Mouse (Mus musculus): ENCODE results near the gene Adat3. TPM values are rescaled to one million over a fixed set of nuclear protein-coding genes. Genes with fewer than 3 reads are reported as not detected.

The Adat3 gene
- polyA plus RNA-seq, 1 experiment from 2014 or later: 5.8 TPM

DNA sequence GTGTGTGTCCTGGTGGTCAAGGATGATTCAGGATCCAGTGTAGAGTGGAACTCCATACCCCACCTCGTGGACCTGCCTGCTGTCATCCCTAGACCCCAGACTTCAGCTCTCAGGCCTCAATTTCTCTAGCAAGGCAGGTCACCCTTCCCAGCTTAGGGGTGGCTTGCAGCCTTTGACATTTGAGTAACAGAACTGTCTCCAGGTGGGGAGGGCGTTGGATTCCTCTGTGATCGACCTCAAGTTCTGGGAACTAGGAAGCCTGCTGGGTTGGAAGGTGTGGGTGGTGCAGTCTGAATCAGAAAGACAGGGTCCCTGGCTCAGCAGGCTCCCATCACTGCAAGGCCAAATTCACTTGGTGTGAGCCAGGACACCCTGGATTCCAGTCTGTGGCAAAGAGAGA, 27.8 kb upstream of the Adat3 start:
- WGBS: 73% methylated on average over 3 of the region's 3 CpGs
- Histone ChIP-seq H3K36me3 (replicated peaks; ENCODE audit: control insufficient read depth, insufficient read depth, low read depth, low read length) (no peaks in the 10 kb centered on the region), H3K27ac (replicated peaks; ENCODE audit: low read depth, low read length) (no peak overlapping the region), H3K9ac (replicated peaks; ENCODE audit: low read length) (no peak overlapping the region), H3K4me1 (ENCODE audit: control insufficient read depth, insufficient read depth, low read length) (peaks cover 6% of the 10 kb centered on the region), H3K4me3 (ENCODE audit: low read depth, low read length) (no peak overlapping the region), H3K4me2 (ENCODE audit: low read depth, low read length) (no peak overlapping the region), H3K9me3 (replicated peaks; ENCODE audit: control insufficient read depth, low read length) (no peaks in the 10 kb centered on the region), H3K27me3 (ENCODE audit: control insufficient read depth, insufficient read depth, low read length) (no peaks in the 10 kb centered on the region)
- no peak for DNase-seq (ENCODE audit: low spot score)
- no peak for ATAC-seq (replicated peaks; ENCODE audit: insufficient number of reproducible peaks, low FRiP score, low TSS enrichment, low read depth)

DNA sequence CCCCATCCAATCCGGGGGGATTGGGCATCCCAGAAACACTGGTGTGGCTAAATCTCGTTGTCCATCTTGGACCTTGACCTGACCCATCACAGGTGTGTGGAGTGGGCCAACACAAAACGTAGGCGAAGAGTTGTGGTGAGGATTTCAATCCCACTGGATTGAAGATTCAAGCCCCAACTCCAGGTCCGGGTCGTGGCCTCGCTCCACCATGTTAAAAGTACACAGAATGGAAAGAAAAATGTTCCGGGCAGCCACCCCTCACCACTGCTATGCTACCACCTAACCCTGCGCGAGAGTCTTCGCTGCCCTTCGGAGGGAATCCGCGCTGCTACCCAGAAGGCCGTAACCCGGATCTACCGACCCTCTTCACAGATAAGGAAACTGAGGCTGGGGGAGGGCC, 26.8 kb upstream of the Adat3 start:
- H3K9ac ChIP-seq (replicated peaks; ENCODE audit: low read length): peak overlapping the region; percentile 73
- 16% methylated on average over 17 of the region's 17 CpGs for WGBS
- H3K4me1 ChIP-seq (ENCODE audit: control insufficient read depth, insufficient read depth, low read length): peaks cover 5% of the 10 kb centered on the region
- peak overlapping the region; percentile 98 for H3K4me2 ChIP-seq (ENCODE audit: low read depth, low read length)
- no peak for ATAC-seq (replicated peaks; ENCODE audit: insufficient number of reproducible peaks, low FRiP score, low TSS enrichment, low read depth)
- no peaks in the 10 kb centered on the region for H3K9me3 ChIP-seq (replicated peaks; ENCODE audit: control insufficient read depth, low read length)
- no peak for DNase-seq (ENCODE audit: low spot score)
- no peaks in the 10 kb centered on the region for H3K27me3 ChIP-seq (ENCODE audit: control insufficient read depth, insufficient read depth, low read length)
- H3K4me3 ChIP-seq (ENCODE audit: low read depth, low read length): peak overlapping the region; percentile 78
- H3K27ac ChIP-seq (replicated peaks; ENCODE audit: low read depth, low read length): no peak overlapping the region
- H3K36me3 ChIP-seq (replicated peaks; ENCODE audit: control insufficient read depth, insufficient read depth, low read depth, low read length): no peaks in the 10 kb centered on the region

DNA sequence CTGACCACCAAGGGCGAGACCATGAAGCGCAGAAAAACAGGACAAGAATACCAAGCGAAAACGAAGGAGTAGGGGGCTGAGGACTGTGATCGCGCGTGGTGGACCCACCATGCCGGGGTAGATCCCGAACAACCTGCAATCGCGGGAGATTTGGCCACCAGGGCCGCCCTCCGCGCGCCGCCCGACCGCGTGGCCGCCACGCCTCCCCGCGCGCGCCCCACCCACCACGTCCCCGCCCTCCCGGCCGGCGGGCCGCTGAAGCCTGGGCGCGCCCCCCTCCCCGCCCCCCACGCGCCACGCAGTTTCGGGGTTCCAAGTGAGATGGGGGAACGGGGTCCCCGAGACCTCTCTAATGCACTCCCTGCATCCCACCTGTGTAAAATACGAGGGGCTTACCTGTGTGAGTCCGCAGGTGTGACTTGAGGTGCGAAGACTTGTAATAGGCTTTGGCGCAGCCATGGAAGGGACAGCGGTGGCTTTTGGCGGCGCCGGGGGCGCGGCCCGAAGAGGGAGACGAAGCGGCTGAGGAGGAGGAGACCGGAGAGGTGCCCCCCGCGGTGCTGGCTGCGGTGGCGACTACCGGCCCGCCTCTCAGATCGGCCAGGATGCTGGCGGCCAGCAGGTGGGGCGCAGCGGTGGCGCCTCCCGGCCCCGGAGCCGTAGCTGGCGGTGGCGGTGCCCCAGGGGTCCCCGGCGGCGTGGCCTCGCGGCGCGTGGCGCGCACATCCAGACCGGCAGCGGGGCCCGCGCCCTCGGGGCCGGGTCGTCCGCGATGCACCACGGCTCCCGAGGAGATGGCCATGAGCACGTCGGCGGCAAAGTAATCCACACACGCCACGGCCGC, 26.1 kb upstream of the Adat3 start:
- Histone ChIP-seq H3K4me3 (ENCODE audit: low read depth, low read length) (peak overlapping the region; percentile 78), H3K27me3 (ENCODE audit: control insufficient read depth, insufficient read depth, low read length) (no peaks in the 10 kb centered on the region), H3K36me3 (replicated peaks; ENCODE audit: control insufficient read depth, insufficient read depth, low read depth, low read length) (no peaks in the 10 kb centered on the region), H3K27ac (replicated peaks; ENCODE audit: low read depth, low read length) (peak overlapping the region; percentile 72), H3K4me2 (ENCODE audit: low read depth, low read length) (peak overlapping the region; percentile 98), H3K9me3 (replicated peaks; ENCODE audit: control insufficient read depth, low read length) (no peaks in the 10 kb centered on the region), H3K4me1 (ENCODE audit: control insufficient read depth, insufficient read depth, low read length) (no peaks in the 10 kb centered on the region; the same call in none of the 2 replicates), H3K9ac (replicated peaks; ENCODE audit: low read length) (peak overlapping the region; percentile 73)
- no peak for ATAC-seq (replicated peaks; ENCODE audit: insufficient number of reproducible peaks, low FRiP score, low TSS enrichment, low read depth)
- DNase-seq (ENCODE audit: low spot score): peak; percentile 65
- WGBS: under 1% methylated on average over 90 of the region's 96 CpGs

DNA sequence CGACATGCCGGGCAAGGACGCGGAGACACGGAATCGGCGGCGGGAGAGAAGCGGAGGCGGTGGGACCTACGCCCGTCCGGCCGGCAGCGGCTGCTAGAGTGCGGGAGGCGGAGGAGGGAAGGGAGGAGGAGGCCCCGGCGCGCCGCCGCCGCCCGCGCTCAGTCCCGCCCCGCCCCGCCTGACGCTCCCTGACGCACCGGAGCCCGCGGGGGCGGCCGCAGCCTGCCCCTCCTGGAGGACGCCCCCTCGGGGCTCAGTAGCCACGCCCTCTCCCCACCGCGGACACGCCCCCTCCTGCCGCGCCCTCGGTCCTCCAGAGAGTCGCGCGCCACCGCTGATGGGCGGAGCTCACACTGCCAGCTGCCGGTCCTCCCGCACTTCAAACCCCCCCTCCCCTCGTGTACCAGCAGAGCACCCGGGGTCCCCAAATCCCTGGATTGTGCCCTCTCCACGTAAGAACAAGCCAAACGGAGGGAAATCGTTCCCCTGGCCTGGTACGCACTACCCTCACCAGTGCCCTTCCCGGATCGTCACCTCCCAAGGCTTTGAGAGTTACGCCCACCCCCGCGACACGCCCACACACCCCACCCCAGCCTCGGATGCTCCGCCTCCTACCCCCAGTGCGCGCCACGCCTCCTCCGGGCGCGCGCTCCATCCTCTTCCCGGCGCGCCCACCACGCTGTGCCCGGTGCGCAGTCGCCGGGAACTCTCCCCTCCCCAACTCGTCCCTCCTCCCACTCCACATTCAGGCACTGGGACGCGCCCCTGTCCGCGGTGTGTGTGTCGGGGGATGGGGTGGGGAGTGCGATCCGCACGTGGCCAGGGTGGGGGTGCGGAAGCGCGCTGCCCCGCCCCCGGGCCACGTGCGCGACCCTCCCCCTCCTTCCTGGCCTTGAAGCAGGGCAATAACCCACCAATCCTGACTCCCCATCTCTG, 25.2 kb upstream of the Adat3 start, which contains the start of gene Klf16:
TSS of gene Klf16 (minus strand) at position 127 of the 936 bp plus-strand sequence.
- H3K27me3 ChIP-seq (ENCODE audit: control insufficient read depth, insufficient read depth, low read length): no peaks in the 10 kb centered on the region

DNA sequence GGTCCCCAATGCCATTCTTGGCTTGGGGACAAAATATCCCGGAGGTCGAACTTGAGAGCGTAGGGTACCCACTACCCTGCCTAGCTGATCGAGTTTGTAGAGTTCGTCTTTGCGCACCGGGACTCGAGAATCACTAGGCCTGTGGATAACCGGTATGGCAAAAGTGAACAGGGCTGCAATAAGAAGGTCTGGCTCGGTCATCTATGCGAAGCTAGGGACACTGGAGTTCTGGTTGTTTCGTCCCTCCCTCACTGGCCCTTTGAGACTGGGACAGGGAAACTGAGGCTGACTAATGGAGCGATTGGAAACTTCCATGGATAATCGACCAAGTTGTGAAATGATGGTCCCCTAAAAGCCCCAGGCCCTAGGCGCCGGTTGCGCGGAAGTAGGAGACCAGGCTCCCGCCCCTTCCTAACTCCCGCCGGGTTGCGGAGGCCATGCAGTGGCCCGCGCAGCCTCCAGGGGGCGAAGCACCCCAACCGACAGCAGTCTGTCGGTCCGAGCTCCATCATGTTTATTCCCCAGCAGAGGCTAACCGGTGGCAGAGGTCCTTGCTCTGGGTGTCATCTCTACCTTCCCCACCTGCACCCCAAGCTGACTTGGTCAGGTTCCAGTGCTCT, 24.4 kb upstream of the Adat3 start:
- H3K4me2 ChIP-seq (ENCODE audit: low read depth, low read length): peak overlapping the region; percentile 98
- peak overlapping the region; percentile 78 for H3K4me3 ChIP-seq (ENCODE audit: low read depth, low read length)
- under 1% methylated on average over 29 of the region's 29 CpGs for WGBS
- H3K9me3 ChIP-seq (replicated peaks; ENCODE audit: control insufficient read depth, low read length): no peaks in the 10 kb centered on the region
- no peaks in the 10 kb centered on the region for H3K27me3 ChIP-seq (ENCODE audit: control insufficient read depth, insufficient read depth, low read length)
- H3K4me1 ChIP-seq (ENCODE audit: control insufficient read depth, insufficient read depth, low read length): no peaks in the 10 kb centered on the region; the same call in none of the 2 replicates
- DNase-seq (ENCODE audit: low spot score) (peak; percentile 81), ATAC-seq (replicated peaks; ENCODE audit: insufficient number of reproducible peaks, low FRiP score, low TSS enrichment, low read depth) (peak; percentile 14; the same call in 1 of the 2 replicates)
- no peaks in the 10 kb centered on the region for H3K36me3 ChIP-seq (replicated peaks; ENCODE audit: control insufficient read depth, insufficient read depth, low read depth, low read length)
- peak overlapping the region; percentile 74 for H3K27ac ChIP-seq (replicated peaks; ENCODE audit: low read depth, low read length)
- H3K9ac ChIP-seq (replicated peaks; ENCODE audit: low read length): peak overlapping the region; percentile 45

More for the DNA sequence above, 25.2 kb upstream of the Adat3 start, which contains the start of gene Klf16:
- 1% methylated on average over 54 of the region's 97 CpGs for WGBS
- H3K36me3 ChIP-seq (replicated peaks; ENCODE audit: control insufficient read depth, insufficient read depth, low read depth, low read length): no peaks in the 10 kb centered on the region
- H3K27ac ChIP-seq (replicated peaks; ENCODE audit: low read depth, low read length): peak within 1 kb of the TSS; percentile 74
- peak within 1 kb of the TSS; percentile 98 for H3K4me2 ChIP-seq (ENCODE audit: low read depth, low read length)
- H3K9me3 ChIP-seq (replicated peaks; ENCODE audit: control insufficient read depth, low read length): no peaks in the 10 kb centered on the region
- ATAC-seq (replicated peaks; ENCODE audit: insufficient number of reproducible peaks, low FRiP score, low TSS enrichment, low read depth) (peak; percentile 69), DNase-seq (ENCODE audit: low spot score) (peak; percentile 96)
- no peaks in the 10 kb centered on the region; the same call in none of the 2 replicates for H3K4me1 ChIP-seq (ENCODE audit: control insufficient read depth, insufficient read depth, low read length)
- peak within 1 kb of the TSS; percentile 78 for H3K4me3 ChIP-seq (ENCODE audit: low read depth, low read length)
- H3K9ac ChIP-seq (replicated peaks; ENCODE audit: low read length): peak within 1 kb of the TSS; percentile 73

DNA sequence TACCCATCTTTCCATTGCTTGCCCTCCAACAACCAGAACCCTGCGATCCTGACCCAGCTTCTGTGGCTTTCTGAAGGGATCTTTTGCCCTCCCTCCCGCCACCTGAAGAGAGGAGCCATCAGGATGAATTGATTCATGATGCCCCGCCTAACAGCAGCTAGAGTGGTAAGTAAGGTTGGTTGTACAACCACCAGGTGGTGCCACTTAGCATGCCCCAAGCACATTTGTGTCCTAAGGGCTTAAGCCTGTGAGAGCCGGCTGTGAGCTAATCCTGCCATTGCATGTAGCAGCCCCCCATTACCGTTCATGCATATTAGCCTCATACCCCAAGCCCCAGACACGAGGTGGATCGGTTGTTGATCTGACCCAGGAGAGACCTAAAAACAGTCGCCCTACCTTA, 23.8 kb upstream of the Adat3 start:
- Histone ChIP-seq H3K9me3 (replicated peaks; ENCODE audit: control insufficient read depth, low read length) (no peaks in the 10 kb centered on the region), H3K27ac (replicated peaks; ENCODE audit: low read depth, low read length) (no peak overlapping the region), H3K9ac (replicated peaks; ENCODE audit: low read length) (no peak overlapping the region), H3K4me3 (ENCODE audit: low read depth, low read length) (no peak overlapping the region; the same call in 1 of the 2 replicates), H3K4me1 (ENCODE audit: control insufficient read depth, insufficient read depth, low read length) (no peaks in the 10 kb centered on the region; the same call in none of the 2 replicates), H3K4me2 (ENCODE audit: low read depth, low read length) (peak overlapping the region; percentile 16), H3K27me3 (ENCODE audit: control insufficient read depth, insufficient read depth, low read length) (no peaks in the 10 kb centered on the region), H3K36me3 (replicated peaks; ENCODE audit: control insufficient read depth, insufficient read depth, low read depth, low read length) (peaks cover 2% of the 10 kb centered on the region; the same call in 1 of the 2 replicates)
- 9% methylated on average over 8 of the region's 8 CpGs for WGBS
- ATAC-seq (replicated peaks; ENCODE audit: insufficient number of reproducible peaks, low FRiP score, low TSS enrichment, low read depth) (no peak), DNase-seq (ENCODE audit: low spot score) (peak; percentile 69)

DNA sequence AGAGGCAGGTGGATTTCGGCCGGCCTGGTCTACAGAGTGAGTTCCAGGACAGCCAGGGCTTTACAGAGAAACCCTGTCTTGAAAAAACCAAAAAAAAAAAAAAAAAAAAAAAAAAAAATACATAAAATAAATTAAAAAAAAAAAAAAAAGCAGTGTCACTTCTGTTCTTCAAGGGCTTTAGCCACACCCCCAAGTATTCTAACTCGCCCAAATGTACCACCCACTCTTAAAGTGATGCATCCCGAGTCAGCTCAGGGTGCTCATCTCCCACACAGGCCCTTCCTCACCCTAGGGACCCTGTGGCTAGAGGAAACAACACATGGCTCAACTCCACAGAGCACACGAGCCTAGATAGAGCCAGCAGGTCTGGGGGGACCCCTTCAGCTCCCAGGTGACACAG, 19.6 kb upstream of the Adat3 start:
- 86% methylated on average over 5 of the region's 5 CpGs for WGBS

More for the DNA sequence above, 19.6 kb upstream of the Adat3 start:
- no peaks in the 10 kb centered on the region for H3K9me3 ChIP-seq (replicated peaks; ENCODE audit: control insufficient read depth, low read length)
- H3K27ac ChIP-seq (replicated peaks; ENCODE audit: low read depth, low read length): no peak overlapping the region
- no peak overlapping the region for H3K4me3 ChIP-seq (ENCODE audit: low read depth, low read length)
- DNase-seq (ENCODE audit: low spot score): no peak
- H3K36me3 ChIP-seq (replicated peaks; ENCODE audit: control insufficient read depth, insufficient read depth, low read depth, low read length): peaks cover 2% of the 10 kb centered on the region; the same call in 1 of the 2 replicates
- H3K9ac ChIP-seq (replicated peaks; ENCODE audit: low read length): no peak overlapping the region
- H3K4me2 ChIP-seq (ENCODE audit: low read depth, low read length): no peak overlapping the region
- no peaks in the 10 kb centered on the region for H3K27me3 ChIP-seq (ENCODE audit: control insufficient read depth, insufficient read depth, low read length)
- no peaks in the 10 kb centered on the region; the same call in none of the 2 replicates for H3K4me1 ChIP-seq (ENCODE audit: control insufficient read depth, insufficient read depth, low read length)
- ATAC-seq (replicated peaks; ENCODE audit: insufficient number of reproducible peaks, low FRiP score, low TSS enrichment, low read depth): no peak

All from embryonic facial prominence, embryonic 11.5 days (tissue).